Mouse (Mus musculus) adrenal gland (tissue): ENCODE data around the gene Crispld2.

ENCODE experiments used
- intact Hi-C: fragments of 180-260 bp; cut with DNase I; formaldehyde crosslinking; loops from one replicate; pipeline ENCODE4 v1.15.1; 2025

Gene Crispld2

GRCm38 (mm10) chr8:120063326-120063725, 71.1 kb downstream of the Crispld2 start:
- intact Hi-C loops, result no loop called here

- intact Hi-C loops, result no loop called here
Observed at GRCm38 (mm10) chr8:120065611-120066010, 73.4 kb downstream of the Crispld2 start.

- intact Hi-C loops, result no loop called here
Observed at GRCm38 (mm10) chr8:120066226-120066625, 74.0 kb downstream of the Crispld2 start.

GRCm38 (mm10) chr8:120067936-120068668, 75.9 kb downstream of the Crispld2 start:
- intact Hi-C loops, result no loop called here

GRCm38 (mm10) chr8:120071684-120072083, 79.4 kb downstream of the Crispld2 start:
- intact Hi-C loops, result loop anchor here (2.0 kb wide), 1 partner anchor 91 kb away; no protein-coding TSS in a partner anchor

GRCm38 (mm10) chr8:120072259-120072658, 80.0 kb downstream of the Crispld2 start:
- intact Hi-C loops, result loop anchor here (2.0 kb wide), 1 partner anchor 91 kb away; no protein-coding TSS in a partner anchor

GRCm38 (mm10) chr8:120072827-120073226, 80.6 kb downstream of the Crispld2 start:
- intact Hi-C loops, result loop anchor here (2.0 kb wide), 1 partner anchor 92 kb away; no protein-coding TSS in a partner anchor

- intact Hi-C loops, result no loop called here
Observed at GRCm38 (mm10) chr8:120074516-120074915, 82.3 kb downstream of the Crispld2 start.

GRCm38 (mm10) chr8:120075347-120075746, 83.1 kb downstream of the Crispld2 start:
- intact Hi-C loops, result no loop called here

GRCm38 (mm10) chr8:120078080-120078479, 85.8 kb downstream of the Crispld2 start:
- intact Hi-C loops, result loop anchor here (2.0 kb wide), 1 partner anchor 133 kb away; no protein-coding TSS in a partner anchor

- intact Hi-C loops, result loop anchor here (2.0 kb wide), 1 partner anchor 135 kb away; no protein-coding TSS in a partner anchor
Observed at GRCm38 (mm10) chr8:120079361-120079760, 87.1 kb downstream of the Crispld2 start.

- intact Hi-C loops, result no loop called here
Observed at GRCm38 (mm10) chr8:120083261-120083660, 91.0 kb downstream of the Crispld2 start.

- intact Hi-C loops, result no loop called here
Observed at GRCm38 (mm10) chr8:120084783-120085182, 92.5 kb downstream of the Crispld2 start.

- intact Hi-C loops, result no loop called here
Observed at GRCm38 (mm10) chr8:120089511-120089910, 97.3 kb downstream of the Crispld2 start.

- intact Hi-C loops, result loop anchor here (10.0 kb wide), 1 partner anchor 64 kb away; no protein-coding TSS in a partner anchor
Observed at GRCm38 (mm10) chr8:120091032-120091431, 98.8 kb downstream of the Crispld2 start.

GRCm38 (mm10) chr8:120093103-120093502, 100.9 kb downstream of the Crispld2 start:
- intact Hi-C loops, result loop anchor here (10.0 kb wide), 1 partner anchor 62 kb away; no protein-coding TSS in a partner anchor

- intact Hi-C loops, result loop anchor here (10.0 kb wide), 1 partner anchor 60 kb away; no protein-coding TSS in a partner anchor
Observed at GRCm38 (mm10) chr8:120094801-120095200, 102.6 kb downstream of the Crispld2 start.

- intact Hi-C loops, result loop anchor here (10.0 kb wide), 1 partner anchor 58 kb away; no protein-coding TSS in a partner anchor
Observed at GRCm38 (mm10) chr8:120096486-120096885, 104.2 kb downstream of the Crispld2 start.

GRCm38 (mm10) chr8:120100388-120101067, 108.3 kb downstream of the Crispld2 start:
- intact Hi-C loops, result no loop called here

GRCm38 (mm10) chr8:120101068-120101972, 109.1 kb downstream of the Crispld2 start, which contains the start of gene Zdhhc7:
TSS of gene Zdhhc7 (minus strand) at chr8:120101482.
- intact Hi-C loops, result no loop called here
